Mouse (Mus musculus) erythroblast, embryonic 14.5 days (primary cell): ENCODE results near the gene Mrpl23.

Source experiments
- GATA1 ChIP-seq: IDR thresholded peaks from 2 replicates; pipeline ENCODE4 v1.6.1; 2012; ENCODE audit warnings: low read length, inconsistent platforms, mixed read lengths
- TAL1 ChIP-seq: IDR thresholded peaks from 3 replicates; pipeline ENCODE4 v1.6.1; 2012; ENCODE audit warnings: low read length, inconsistent platforms, mixed read lengths

- TF ChIP-seq TAL1: no peak
- no peak for TF ChIP-seq GATA1
Measured at GRCm38 (mm10) chr7:142548706-142549105, 16.2 kb downstream of the Mrpl23 start.
